In the genomic region with DNA sequence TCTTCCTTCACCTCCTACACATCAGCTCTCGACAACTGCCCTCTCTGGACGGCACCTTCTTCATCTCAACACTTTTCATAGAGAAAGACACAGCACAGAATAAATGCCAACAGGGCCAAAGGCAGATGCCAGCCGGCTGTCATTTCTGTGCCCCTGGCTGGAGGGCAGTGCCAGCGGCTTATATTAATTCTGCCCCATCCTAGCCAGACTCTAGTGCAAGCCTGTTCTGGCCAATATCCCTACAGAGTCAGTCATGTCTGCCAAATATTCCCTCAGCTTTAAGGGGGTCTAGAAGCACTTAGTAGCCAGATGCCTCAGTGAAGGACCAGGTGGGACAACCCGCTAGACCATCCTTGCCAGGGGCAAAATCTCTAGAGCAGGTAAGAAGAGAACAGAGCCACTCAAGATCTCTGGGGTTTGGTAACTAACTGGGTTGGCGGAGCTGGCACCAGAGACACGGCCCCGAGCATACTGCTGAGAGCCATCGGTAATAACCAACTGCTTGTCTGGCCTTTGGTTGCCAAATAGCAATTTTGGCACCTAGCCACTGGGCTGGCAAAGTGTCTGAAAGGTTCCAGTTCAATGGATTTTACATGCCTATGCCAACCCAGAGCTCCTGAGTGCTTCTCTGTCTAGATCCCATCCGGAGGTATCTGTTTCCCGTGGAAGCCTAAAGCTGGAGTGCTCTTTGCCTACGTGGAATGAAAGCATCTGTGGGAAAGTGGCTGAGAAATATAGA, we compare ENCODE assay signal across 10 mouse cellular contexts.
DNase-seq lines count a peak whose midpoint lies in the region; ATAC-seq and TF ChIP-seq lines count a peak whose summit lies in the region.
"Had no signal": no experiment of that assay in that cellular context is flagged by ENCODE, and none has a peak within 500 bp of the region (broad histone marks: within the 10 kb centered on the region; RNA-seq: fewer than 3 reads in every experiment).

No protein-coding gene starts in this region.

- no peaks in the 10 kb centered on the region for H3K27me3 ChIP-seq in forebrain, embryonic 14.5 days (replicated peaks; ENCODE audit: control insufficient read depth, insufficient read depth, low read length)
- no peaks in the 10 kb centered on the region for H3K27me3 ChIP-seq in forebrain, embryonic 13.5 days
- H3K27me3 ChIP-seq in hindbrain, postnatal 0 days (ENCODE audit: insufficient read depth, low read length), result no peaks in the 10 kb centered on the region

- no peaks in the 10 kb centered on the region for H3K4me1 ChIP-seq in forebrain, embryonic 14.5 days (ENCODE audit: control insufficient read depth, insufficient read depth, low read length)
- H3K4me1 ChIP-seq in forebrain, embryonic 13.5 days, result no peaks in the 10 kb centered on the region
- H3K4me1 ChIP-seq in hindbrain, postnatal 0 days (ENCODE audit: insufficient read depth, low read length), result no peaks in the 10 kb centered on the region

- intact Hi-C loops in heart, postnatal 36 days (cut with DNase I), result no loop called here

- TF ChIP-seq CTCF in hindbrain, postnatal 0 days (IDR thresholded peaks at IDR 0.05; ENCODE audit: low read depth), result no peak

- no peak overlapping the region for H3K9ac ChIP-seq in forebrain, embryonic 14.5 days (ENCODE audit: low read length)
- H3K9ac ChIP-seq in forebrain, embryonic 13.5 days, result no peak overlapping the region
- H3K9ac ChIP-seq in hindbrain, postnatal 0 days (replicated peaks; ENCODE audit: low read length), result no peak overlapping the region

- DNase-seq in forebrain, embryonic 14.5 days (ENCODE audit: low spot score), result peak; percentile 52
- peak; percentile 28 for DNase-seq in lung, postnatal 36 days
- no peak for DNase-seq in lung, postnatal 25 days (ENCODE audit: low spot score)
- peak; percentile 89 for DNase-seq in hindbrain, postnatal 0 days (ENCODE audit: low spot score)
- no peak for DNase-seq in heart, postnatal 36 days
- DNase-seq in spleen, postnatal 4 days (ENCODE audit: low spot score in 2 of 2), result no peak
- DNase-seq: lung, postnatal 14 days had no signal

- no peaks in the 10 kb centered on the region for H3K36me3 ChIP-seq in forebrain, embryonic 14.5 days (ENCODE audit: control insufficient read depth, insufficient read depth, low read length)
- H3K36me3 ChIP-seq in forebrain, embryonic 13.5 days (ENCODE audit: poor library complexity, severe bottlenecking), result no peaks in the 10 kb centered on the region
- no peaks in the 10 kb centered on the region for H3K36me3 ChIP-seq in hindbrain, postnatal 0 days (ENCODE audit: insufficient read depth, low read length)

- 81% methylated on average over 12 of the region's 12 CpGs for WGBS in forebrain, embryonic 14.5 days
- 89% methylated on average over 12 of the region's 12 CpGs for WGBS in forebrain, embryonic 13.5 days
- WGBS in hindbrain, postnatal 0 days, result 43% methylated on average over 12 of the region's 12 CpGs

- H3K9me3 ChIP-seq in forebrain, embryonic 14.5 days (replicated peaks; ENCODE audit: control insufficient read depth, low read length), result no peaks in the 10 kb centered on the region
- no peaks in the 10 kb centered on the region for H3K9me3 ChIP-seq in forebrain, embryonic 13.5 days (replicated peaks)
- no peaks in the 10 kb centered on the region for H3K9me3 ChIP-seq in hindbrain, postnatal 0 days (ENCODE audit: low read length)

- no peak overlapping the region for H3K27ac ChIP-seq in forebrain, embryonic 14.5 days (ENCODE audit: low read depth, low read length)
- no peak overlapping the region for H3K27ac ChIP-seq in forebrain, embryonic 13.5 days
- H3K27ac ChIP-seq in hindbrain, postnatal 0 days, result no peak overlapping the region
- H3K27ac ChIP-seq: left cerebral cortex, adult 2 months had no signal

- ATAC-seq in forebrain, embryonic 14.5 days, result no peak
- ATAC-seq in forebrain, embryonic 13.5 days, result no peak
- ATAC-seq in cerebellum, adult (ENCODE audit: insufficient number of reproducible peaks, low FRiP score, low TSS enrichment), result peak; percentile 76
- ATAC-seq in hindbrain, postnatal 0 days, result peak; percentile 88

- H3K4me3 ChIP-seq in forebrain, embryonic 14.5 days (ENCODE audit: low read depth, low read length), result no peak overlapping the region
- no peak overlapping the region for H3K4me3 ChIP-seq in forebrain, embryonic 13.5 days
- H3K4me3 ChIP-seq in hindbrain, postnatal 0 days (ENCODE audit: low read length), result no peak overlapping the region
- H3K4me3 ChIP-seq: left cerebral cortex, adult 2 months had no signal

- no peak overlapping the region for H3K4me2 ChIP-seq in forebrain, embryonic 14.5 days (ENCODE audit: low read length)
- H3K4me2 ChIP-seq in forebrain, embryonic 13.5 days, result no peak overlapping the region
- no peak overlapping the region for H3K4me2 ChIP-seq in hindbrain, postnatal 0 days (ENCODE audit: low read depth, low read length)

Comparison
In these comparisons a context has a peak if more than half of its experiments do, and no peak if none do; other contexts are left out.
1. DNase-seq: peak in forebrain, embryonic 14.5 days (single experiment), lung, postnatal 36 days (single experiment) and hindbrain, postnatal 0 days (single experiment); none in lung, postnatal 25 days (single experiment), heart, postnatal 36 days (0 of 2) and spleen, postnatal 4 days (0 of 2).
2. ATAC-seq: peak in cerebellum, adult (single experiment) and hindbrain, postnatal 0 days (single experiment); none in forebrain, embryonic 14.5 days (single experiment) and forebrain, embryonic 13.5 days (single experiment).